Mouse (Mus musculus): ENCODE data around the gene Cldn6. TPM values are rescaled to one million over a fixed set of nuclear protein-coding genes. Genes with fewer than 3 reads are reported as not detected.
A peak's percentile ranks its signal among the peaks of the same experiment; 100 is the strongest.

The Cldn6 gene
- polyA plus RNA-seq, 1 experiment from 2014 or later, result 1.3 TPM

GRCm38 (mm10) chr17:23651363-23651762 is 27.7 kb upstream of the Cldn6 start:
- ATAC-seq, result no peak
- WGBS (ENCODE audit: insufficient replicate concordance), result 70% methylated on average over 6 of the region's 6 CpGs

GRCm38 (mm10) chr17:23653324-23653723 is 25.7 kb upstream of the Cldn6 start:
- no peaks in the 10 kb centered on the region for H3K4me1 ChIP-seq (ENCODE audit: insufficient read depth)
- H3K9me3 ChIP-seq (ENCODE audit: low read length), result no peaks in the 10 kb centered on the region
- no peak overlapping the region for H3K4me2 ChIP-seq (ENCODE audit: low read depth, low read length)
- DNase-seq (no peak), ATAC-seq (no peak)
- H3K27me3 ChIP-seq (ENCODE audit: insufficient read depth, low read length), result no peaks in the 10 kb centered on the region
- H3K9ac ChIP-seq (replicated peaks), result no peak overlapping the region
- H3K27ac ChIP-seq (ENCODE audit: low read depth), result no peak overlapping the region
- no peaks in the 10 kb centered on the region for H3K36me3 ChIP-seq (replicated peaks; ENCODE audit: insufficient read depth, low read length)
- H3K4me3 ChIP-seq (ENCODE audit: low read depth, low read length), result no peak overlapping the region
- WGBS (ENCODE audit: insufficient replicate concordance), result 57% methylated on average over 1 of the region's 2 CpGs
- TF ChIP-seq CTCF (IDR thresholded peaks at IDR 0.05; ENCODE audit: low read depth), result no peak
- TF ChIP-seq EP300 (IDR thresholded peaks at IDR 0.05; ENCODE audit: low read depth), result no peak

More at GRCm38 (mm10) chr17:23651363-23651762, 27.7 kb upstream of the Cldn6 start:
- Histone ChIP-seq H3K27ac (ENCODE audit: low read depth) (no peak overlapping the region), H3K9ac (replicated peaks) (no peak overlapping the region), H3K36me3 (replicated peaks; ENCODE audit: insufficient read depth, low read length) (no peaks in the 10 kb centered on the region), H3K27me3 (ENCODE audit: insufficient read depth, low read length) (0 out of 2 replicates have a peak, but pooled peaks cover 4% of the 10 kb centered on the region), H3K9me3 (ENCODE audit: low read length) (no peaks in the 10 kb centered on the region), H3K4me3 (ENCODE audit: low read depth, low read length) (no peak overlapping the region), H3K4me1 (ENCODE audit: insufficient read depth) (no peaks in the 10 kb centered on the region), H3K4me2 (ENCODE audit: low read depth, low read length) (no peak overlapping the region)
- TF ChIP-seq CTCF (IDR thresholded peaks at IDR 0.05; ENCODE audit: low read depth) (no peak), EP300 (IDR thresholded peaks at IDR 0.05; ENCODE audit: low read depth) (no peak)
- DNase-seq, result no peak

GRCm38 (mm10) chr17:23654001-23654400 is 25.0 kb upstream of the Cldn6 start:
- 41% methylated on average over 6 of the region's 6 CpGs for whole genome bisulfite sequencing (ENCODE audit: insufficient replicate concordance)
- ATAC-seq, result no peak
- TF ChIP-seq CTCF (IDR thresholded peaks at IDR 0.05; ENCODE audit: low read depth) (no peak), EP300 (IDR thresholded peaks at IDR 0.05; ENCODE audit: low read depth) (no peak)
- no peak overlapping the region for H3K27ac ChIP-seq (ENCODE audit: low read depth)
- H3K9me3 ChIP-seq (ENCODE audit: low read length), result no peaks in the 10 kb centered on the region
- H3K27me3 ChIP-seq (ENCODE audit: insufficient read depth, low read length), result no peaks in the 10 kb centered on the region
- H3K36me3 ChIP-seq (replicated peaks; ENCODE audit: insufficient read depth, low read length), result no peaks in the 10 kb centered on the region
- H3K4me2 ChIP-seq (ENCODE audit: low read depth, low read length), result no peak overlapping the region
- no peak for DNase-seq
- no peak overlapping the region for H3K4me3 ChIP-seq (ENCODE audit: low read depth, low read length)
- H3K9ac ChIP-seq (replicated peaks), result no peak overlapping the region
- no peaks in the 10 kb centered on the region for H3K4me1 ChIP-seq (ENCODE audit: insufficient read depth)

- ATAC-seq (no peak), DNase-seq (no peak)
- Histone ChIP-seq H3K27me3 (ENCODE audit: insufficient read depth, low read length) (0 out of 2 replicates have a peak, but pooled peaks cover under 1% of the 10 kb centered on the region), H3K9me3 (ENCODE audit: low read length) (no peaks in the 10 kb centered on the region), H3K36me3 (replicated peaks; ENCODE audit: insufficient read depth, low read length) (no peaks in the 10 kb centered on the region), H3K27ac (ENCODE audit: low read depth) (no peak overlapping the region), H3K4me2 (ENCODE audit: low read depth, low read length) (no peak overlapping the region), H3K4me1 (ENCODE audit: insufficient read depth) (no peaks in the 10 kb centered on the region), H3K4me3 (ENCODE audit: low read depth, low read length) (no peak overlapping the region), H3K9ac (replicated peaks) (no peak overlapping the region)
- 44% methylated on average over 2 of the region's 2 CpGs for WGBS (ENCODE audit: insufficient replicate concordance)
- TF ChIP-seq CTCF (IDR thresholded peaks at IDR 0.05; ENCODE audit: low read depth), result no peak
- no peak for TF ChIP-seq EP300 (IDR thresholded peaks at IDR 0.05; ENCODE audit: low read depth)
These were observed 24.6 kb upstream of the Cldn6 start for GRCm38 (mm10) chr17:23654410-23654809.

- ATAC-seq (no peak), DNase-seq (no peak)
- Histone ChIP-seq H3K4me2 (ENCODE audit: low read depth, low read length) (no peak overlapping the region), H3K27ac (ENCODE audit: low read depth) (no peak overlapping the region), H3K27me3 (ENCODE audit: insufficient read depth, low read length) (peaks cover 30% of the 10 kb centered on the region), H3K9ac (replicated peaks) (no peak overlapping the region), H3K9me3 (ENCODE audit: low read length) (no peaks in the 10 kb centered on the region), H3K36me3 (replicated peaks; ENCODE audit: insufficient read depth, low read length) (no peaks in the 10 kb centered on the region), H3K4me1 (ENCODE audit: insufficient read depth) (0 out of 2 replicates have a peak, but pooled peaks cover 5% of the 10 kb centered on the region), H3K4me3 (ENCODE audit: low read depth, low read length) (no peak overlapping the region)
- WGBS (ENCODE audit: insufficient replicate concordance), result 69% methylated on average over 3 of the region's 3 CpGs
- TF ChIP-seq EP300 (IDR thresholded peaks at IDR 0.05; ENCODE audit: low read depth), result no peak
- TF ChIP-seq CTCF (IDR thresholded peaks at IDR 0.05; ENCODE audit: low read depth), result no peak
These were observed 20.6 kb upstream of the Cldn6 start for GRCm38 (mm10) chr17:23658450-23658849.

- Histone ChIP-seq H3K9me3 (ENCODE audit: low read length) (no peaks in the 10 kb centered on the region), H3K4me3 (ENCODE audit: low read depth, low read length) (peak within 1 kb of the TSS; percentile 33), H3K27me3 (ENCODE audit: insufficient read depth, low read length) (peaks cover 30% of the 10 kb centered on the region), H3K4me2 (ENCODE audit: low read depth, low read length) (peak within 1 kb of the TSS; percentile 49), H3K36me3 (replicated peaks; ENCODE audit: insufficient read depth, low read length) (no peaks in the 10 kb centered on the region), H3K4me1 (ENCODE audit: insufficient read depth) (0 out of 2 replicates have a peak, but pooled peaks cover 5% of the 10 kb centered on the region), H3K9ac (replicated peaks) (no peak within 1 kb of the TSS; the same call in 1 of the 2 replicates), H3K27ac (ENCODE audit: low read depth) (no peak within 1 kb of the TSS)
- DNase-seq (peak; percentile 74), ATAC-seq (peak; percentile 38; the same call in 1 of the 2 replicates)
- TF ChIP-seq EP300 (IDR thresholded peaks at IDR 0.05; ENCODE audit: low read depth) (no peak), CTCF (IDR thresholded peaks at IDR 0.05; ENCODE audit: low read depth) (peak; percentile 83)
- WGBS (ENCODE audit: insufficient replicate concordance), result 7% methylated on average over 26 of the region's 27 CpGs
These were observed 18.8 kb upstream of the Cldn6 start, which contains the start of gene Bicdl2 for GRCm38 (mm10) chr17:23660117-23660875. Gene Bicdl2 (plus strand): TSS chr17:23660506.
